Mouse (Mus musculus) CH12.LX (cell line): ENCODE results near the gene Nmnat2. TPM values are rescaled to one million over a fixed set of nuclear protein-coding genes. Genes with fewer than 3 reads are reported as not detected.

Source experiments
- DNase-seq: peaks from one replicate; pipeline ENCODE4 v3.0.0-alpha.2; 2013; ENCODE audit errors: extremely low read depth
- H3K27ac ChIP-seq: 2 replicates; pipeline ENCODE4 v1.5.1; 2012; ENCODE audit warnings: low read depth, mild to moderate bottlenecking, control low read depth, moderate library complexity; ENCODE audit not compliant: insufficient read depth
- H3K27me3 ChIP-seq: replicated peaks from 2 replicates; pipeline ENCODE3; 2012; ENCODE audit warnings: inconsistent platforms
- H3K36me3 ChIP-seq, 2 experiments: replicated peaks in 1 of 2; 2 replicates each; pipeline versions ENCODE3 to v1.6.1; 2012; ENCODE audit warnings: inconsistent platforms in 1 of 2, low read length in 1 of 2, mild to moderate bottlenecking in 1 of 2, mixed read lengths in 1 of 2, moderate library complexity in 1 of 2; ENCODE audit not compliant: control insufficient read depth in 1 of 2, insufficient read depth in 1 of 2
- H3K4me1 ChIP-seq, 2 experiments: 2 replicates each; pipeline ENCODE4 v1.6.1; 2012; ENCODE audit warnings: inconsistent platforms in 1 of 2, moderate library complexity in 1 of 2; ENCODE audit not compliant: insufficient read depth in 2 of 2, control insufficient read depth in 1 of 2
- H3K4me2 ChIP-seq: 2 replicates; pipeline ENCODE4 v1.6.1; 2012; ENCODE audit warnings: low read depth, mild to moderate bottlenecking, control low read depth; ENCODE audit not compliant: poor library complexity, insufficient read depth, severe bottlenecking
- H3K4me3 ChIP-seq, 3 experiments: fragments of 150-350 bp in 1 of 3; sonication (generic) in 1 of 3; replicated peaks in 1 of 3; 2 replicates each; pipeline versions ENCODE3 to v1.5.1; 2011 to 2012; ENCODE audit warnings: low read depth in 2 of 3, low read length in 2 of 3, mild to moderate bottlenecking in 2 of 3, moderate library complexity in 2 of 3, control low read depth in 1 of 3, improper control_type of control experiment in 1 of 3, inconsistent platforms in 1 of 3, mixed read lengths in 1 of 3; ENCODE audit not compliant: poor library complexity in 1 of 3
- H3K79me2 ChIP-seq: replicated peaks from 2 replicates; pipeline ENCODE4 v1.6.1; 2012; ENCODE audit warnings: mild to moderate bottlenecking, moderate library complexity; ENCODE audit not compliant: control insufficient read depth, poor library complexity, insufficient read depth, severe bottlenecking; ENCODE audit errors: extremely low read depth
- H3K9ac ChIP-seq: 2 replicates; pipeline ENCODE4 v1.6.1; 2012; ENCODE audit warnings: low read depth, mild to moderate bottlenecking, control low read depth, moderate library complexity; ENCODE audit not compliant: insufficient read depth
- H3K9me3 ChIP-seq: replicated peaks from 2 replicates; pipeline ENCODE3; 2012; ENCODE audit warnings: low read length, inconsistent platforms, mixed read lengths
- BHLHE40 ChIP-seq: IDR thresholded peaks from 2 replicates; pipeline ENCODE4 v1.6.1; 2011; ENCODE audit warnings: mild to moderate bottlenecking, low read depth, low read length, improper control_type of control experiment
- CHD2 ChIP-seq: IDR thresholded peaks from 2 replicates; pipeline ENCODE4 v1.6.1; 2011; ENCODE audit warnings: low read length, improper control_type of control experiment
- E2F4 ChIP-seq: IDR thresholded peaks from 2 replicates; pipeline ENCODE4 v1.6.1; 2011; ENCODE audit warnings: low read depth, low read length, improper control_type of control experiment; ENCODE audit not compliant: insufficient replicate concordance
- ELF1 ChIP-seq: IDR thresholded peaks from 2 replicates; pipeline ENCODE4 v1.6.1; 2014; ENCODE audit warnings: low read depth, mild to moderate bottlenecking, inconsistent platforms, low read length, improper control_type of control experiment
- HCFC1 ChIP-seq: IDR thresholded peaks from 2 replicates; pipeline ENCODE4 v1.6.1; 2012; ENCODE audit warnings: low read depth, mild to moderate bottlenecking, inconsistent platforms, low read length, improper control_type of control experiment
- JUN ChIP-seq: IDR thresholded peaks from 2 replicates; pipeline ENCODE4 v1.6.1; 2011; ENCODE audit warnings: low read depth, mild to moderate bottlenecking, low read length, improper control_type of control experiment, moderate library complexity; ENCODE audit not compliant: insufficient read depth
- MAFK ChIP-seq: IDR thresholded peaks from 2 replicates; pipeline ENCODE4 v1.6.1; 2011; ENCODE audit warnings: low read length, improper control_type of control experiment; ENCODE audit not compliant: insufficient replicate concordance
- MAX ChIP-seq: IDR thresholded peaks from 2 replicates; pipeline ENCODE4 v1.6.1; 2011; ENCODE audit warnings: low read length, improper control_type of control experiment
- MAZ ChIP-seq: IDR thresholded peaks from 2 replicates; pipeline ENCODE4 v1.6.1; 2012; ENCODE audit warnings: low read depth, mild to moderate bottlenecking, inconsistent platforms, low read length, improper control_type of control experiment, moderate library complexity
- MEF2A ChIP-seq: IDR thresholded peaks from 2 replicates; pipeline ENCODE4 v1.6.1; 2014; ENCODE audit warnings: low read depth, mild to moderate bottlenecking, inconsistent platforms, low read length, improper control_type of control experiment, borderline replicate concordance
- MXI1 ChIP-seq: IDR thresholded peaks from 2 replicates; pipeline ENCODE4 v1.6.1; 2011; ENCODE audit warnings: mild to moderate bottlenecking, low read depth, low read length, improper control_type of control experiment
- NELFE ChIP-seq: IDR thresholded peaks from 2 replicates; pipeline ENCODE4 v1.6.1; 2011; ENCODE audit warnings: low read depth, low read length, improper control_type of control experiment
- POLR2A ChIP-seq: IDR thresholded peaks from 2 replicates; pipeline ENCODE4 v1.6.1; 2011; ENCODE audit warnings: low read depth, mild to moderate bottlenecking, improper control_type of control experiment, low read length
- POLR2AphosphoS2 ChIP-seq: IDR thresholded peaks from 2 replicates; pipeline ENCODE4 v1.6.1; 2011; ENCODE audit warnings: low read depth, low read length, improper control_type of control experiment
- RAD21 ChIP-seq: IDR thresholded peaks from 2 replicates; pipeline ENCODE4 v1.6.1; 2011; ENCODE audit warnings: low read depth, mild to moderate bottlenecking, low read length, improper control_type of control experiment, moderate library complexity
- TBP ChIP-seq: conservative IDR thresholded peaks from 2 replicates; pipeline ENCODE4 v1.6.1; 2011; ENCODE audit warnings: low read depth, low read length, improper control_type of control experiment
- TCF12 ChIP-seq: IDR thresholded peaks from 2 replicates; pipeline ENCODE4 v1.6.1; 2014; ENCODE audit warnings: low read depth, mild to moderate bottlenecking, inconsistent platforms, low read length, improper control_type of control experiment
- USF1 ChIP-seq: IDR thresholded peaks from 2 replicates; pipeline ENCODE4 v1.6.1; 2014; ENCODE audit warnings: low read depth, mild to moderate bottlenecking, inconsistent platforms, low read length, improper control_type of control experiment
- ZKSCAN1 ChIP-seq: IDR thresholded peaks from 2 replicates; pipeline ENCODE4 v1.6.1; 2012; ENCODE audit warnings: low read depth, inconsistent platforms, low read length, improper control_type of control experiment, borderline replicate concordance
- dilution Hi-C: fragments of 300-500 bp; cut with MboI; formaldehyde crosslinking; loops from 2 replicates; pipeline ENCODE4 v1.14.3; 2020; ENCODE audit warnings: low sequenced_read_pairs; ENCODE audit not compliant: extremely low pct_unique_long_range_greater_than_20kb, extremely low pct_ligation_motif_present
- in situ Hi-C: fragments of 300-500 bp; cut with MboI; formaldehyde crosslinking; loops from 3 replicates; pipeline ENCODE4 v1.14.3; 2019; ENCODE audit warnings: low sequenced_read_pairs, low pct_ligation_motif_present, low pct_unique_long_range_greater_than_20kb, mixed read lengths
- polyA plus RNA-seq: library from polyadenylated mRNA; unstranded; fragments of >175 nt; gene quantifications from 2 replicates; pipeline ENCODE4 v1.2.1, GENCODE M21; 2012; ENCODE audit warnings: low read depth; ENCODE audit not compliant: insufficient read length
- total RNA-seq, 2 experiments: library from RNA; depleted of rRNA; stranded (reverse); fragments of 300-350 nt in 1 of 2; fragments of >200 nt in 1 of 2; gene quantifications; 2 replicates each; pipeline ENCODE4 v1.2.3; 2012 to 2014

Gene Nmnat2
- total and polyA plus RNA-seq, 3 experiments = 0.04 to 0.09 (median 0.09) TPM

DNA sequence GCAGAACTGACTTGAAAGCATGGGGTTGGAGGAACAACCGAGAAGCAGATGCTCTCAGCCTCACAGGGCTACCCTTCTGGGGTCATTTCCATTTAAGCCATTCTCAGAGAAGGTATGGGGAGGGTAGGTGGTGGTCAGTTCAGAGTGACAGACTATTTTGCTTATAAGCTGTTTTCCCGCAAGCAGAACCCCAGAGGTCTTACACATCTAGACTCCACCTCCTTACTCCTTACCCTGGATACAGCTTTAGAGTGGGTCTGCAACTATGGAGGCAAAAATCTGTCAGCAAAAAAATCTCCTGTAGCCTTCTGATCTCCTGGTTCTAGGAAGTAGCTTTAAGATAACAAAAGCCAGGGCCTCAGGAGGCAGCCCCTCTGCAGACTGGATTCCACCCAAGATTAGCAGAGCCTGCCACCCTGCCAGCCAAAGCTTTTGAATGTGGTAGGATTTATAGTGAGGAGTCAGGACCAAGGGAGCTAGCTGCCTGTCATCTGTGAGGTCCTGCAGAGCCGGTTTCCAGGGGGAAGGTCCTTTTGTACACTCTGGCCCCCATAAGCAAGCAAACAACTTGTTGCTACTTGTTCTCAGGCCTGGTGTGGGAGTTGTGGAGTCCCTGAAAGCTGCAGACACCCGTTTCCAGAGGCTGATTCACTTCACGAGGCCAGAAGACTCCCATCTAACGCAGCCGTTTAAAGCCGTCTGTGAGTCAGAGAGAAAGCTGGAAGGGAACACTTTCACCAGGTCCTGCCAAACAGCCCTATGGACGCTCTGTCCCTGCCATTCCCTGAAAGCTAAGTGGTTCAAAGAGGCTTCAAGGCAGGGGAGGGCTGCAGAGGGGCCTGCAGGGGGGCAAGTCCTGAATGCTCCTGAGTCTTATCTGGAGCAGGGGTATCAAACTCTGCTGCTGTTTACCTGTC, 179.3 kb downstream of the Nmnat2 start:
- TF ChIP-seq MAZ (no peak), MXI1 (no peak), MAFK (no peak), USF1 (no peak), BHLHE40 (no peak)
- Histone ChIP-seq H3K4me3 (no peak overlapping the region), H3K9me3 (no peaks in the 10 kb centered on the region), H3K36me3 (no peaks in the 10 kb centered on the region), H3K4me1 (peaks cover 3 to 12% of the 10 kb centered on the region in 2 experiments), H3K9ac (no peak overlapping the region), H3K79me2 (no peaks in the 10 kb centered on the region), H3K4me2 (no peak overlapping the region), H3K27me3 (no peaks in the 10 kb centered on the region), H3K27ac (no peak overlapping the region)
- no peak for DNase-seq
- in situ Hi-C loops = no loop called here
- dilution Hi-C loops = no loop called here

DNA sequence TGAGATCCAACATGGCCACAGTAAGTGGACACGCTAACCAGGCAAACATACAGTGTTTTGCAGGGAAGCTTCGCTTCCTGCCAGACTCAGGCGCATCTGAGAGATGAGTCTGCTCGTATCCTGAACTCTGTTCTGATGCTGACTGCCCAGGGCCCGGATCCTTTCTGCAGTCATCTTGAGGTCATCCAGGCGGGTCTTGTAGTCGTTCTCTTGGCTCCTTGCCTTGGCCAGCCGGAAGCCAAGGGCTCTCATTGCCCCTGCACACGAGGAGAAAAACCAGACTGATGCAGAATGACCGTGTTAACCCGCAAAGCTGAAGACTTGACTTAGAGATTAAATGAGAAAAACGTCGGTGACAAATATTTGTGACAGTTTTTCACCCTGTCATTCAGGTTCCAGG, 181.9 kb downstream of the Nmnat2 start:
- in situ Hi-C loops (no loop called here), dilution Hi-C loops (no loop called here)
- H3K4me2 ChIP-seq = no peak overlapping the region
- no peaks in the 10 kb centered on the region for H3K27me3 ChIP-seq
- no peaks in the 10 kb centered on the region for H3K79me2 ChIP-seq
- DNase-seq = no peak
- TF ChIP-seq HCFC1 = no peak
- TF ChIP-seq CHD2 = no peak
- TF ChIP-seq TBP = no peak
- no peak for TF ChIP-seq MAZ
- no peak for TF ChIP-seq TCF12
- no peak for TF ChIP-seq MXI1
- no peak for TF ChIP-seq ELF1
- TF ChIP-seq ZKSCAN1 = no peak
- TF ChIP-seq MEF2A = no peak
- TF ChIP-seq NELFE = no peak
- TF ChIP-seq MAX = no peak
- TF ChIP-seq JUN = no peak
- no peak for TF ChIP-seq RAD21
- no peak for TF ChIP-seq POLR2A
- no peak for TF ChIP-seq E2F4
- TF ChIP-seq POLR2AphosphoS2 = no peak
- H3K9me3 ChIP-seq = no peaks in the 10 kb centered on the region
- H3K4me1 ChIP-seq = peaks cover 3 to 7% of the 10 kb centered on the region in 2 experiments; a peak in 1 of 4 replicates
- H3K36me3 ChIP-seq = no peaks in the 10 kb centered on the region
- H3K4me3 ChIP-seq = no peak overlapping the region
- no peak overlapping the region for H3K9ac ChIP-seq
- H3K27ac ChIP-seq = no peak overlapping the region
